Mouse (Mus musculus): ENCODE measurements around the gene Tff1. TPM values are rescaled to one million over a fixed set of nuclear protein-coding genes. Genes with fewer than 3 reads are reported as not detected.

The Tff1 gene
- total and polyA plus RNA-seq, 2 experiments from 2014 or later = not detected

- no peak for TF ChIP-seq CTCF (IDR thresholded peaks at IDR 0.05; ENCODE audit: low read depth)
- H3K36me3 ChIP-seq (ENCODE audit: insufficient read depth, low read length) = peaks cover 14% of the 10 kb centered on the region
- no peaks in the 10 kb centered on the region for H3K27me3 ChIP-seq (ENCODE audit: insufficient read depth, low read length)
- DNase-seq (ENCODE audit: low spot score) (no peak), ATAC-seq (no peak)
- H3K27ac ChIP-seq = no peak overlapping the region
- no peak overlapping the region for H3K4me2 ChIP-seq (ENCODE audit: low read depth, low read length)
- WGBS = 66% methylated on average over 6 of the region's 6 CpGs
- no peaks in the 10 kb centered on the region for H3K9me3 ChIP-seq (ENCODE audit: low read length)
- no peaks in the 10 kb centered on the region for H3K4me1 ChIP-seq (ENCODE audit: insufficient read depth, low read length)
- no peak overlapping the region for H3K9ac ChIP-seq (replicated peaks; ENCODE audit: low read length)
- no peak overlapping the region for H3K4me3 ChIP-seq (ENCODE audit: low read length)
These were observed 49.0 kb downstream of the Tff1 start for GRCm38 (mm10) chr17:31116063-31116462.

DNA sequence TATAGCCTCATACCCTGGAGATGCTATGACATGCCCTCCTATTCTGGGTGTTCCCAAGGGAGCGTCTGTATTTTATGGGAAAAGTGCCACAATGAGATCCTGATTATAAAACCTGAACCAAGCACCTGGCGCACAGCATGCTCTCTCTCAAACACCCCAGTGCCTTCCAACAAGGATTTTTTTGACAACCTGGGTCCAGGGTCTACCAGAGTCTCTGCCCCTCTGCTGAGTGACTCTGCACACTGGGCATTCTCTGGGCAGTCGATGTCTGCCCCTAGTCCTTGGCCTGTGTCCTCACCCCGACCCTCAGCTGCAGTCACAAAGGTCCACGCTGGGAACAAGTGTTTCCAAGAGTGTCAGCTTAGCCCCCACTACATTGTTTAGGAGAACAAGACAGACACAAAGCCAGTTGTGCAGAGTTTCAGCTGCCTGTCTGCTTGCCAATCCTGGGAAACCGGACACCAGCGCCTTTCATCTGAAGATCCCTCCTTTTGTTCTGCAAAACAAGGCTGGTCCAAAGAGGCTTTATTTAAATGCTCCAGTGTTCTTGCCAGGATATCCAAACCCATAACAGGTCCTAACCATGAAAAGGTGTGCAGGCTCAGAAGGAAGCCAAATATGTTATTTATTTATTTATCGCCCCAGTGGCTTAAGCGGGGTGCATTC, 51.8 kb downstream of the Tff1 start:
- Histone ChIP-seq H3K27me3 (ENCODE audit: insufficient read depth, low read length) (no peaks in the 10 kb centered on the region), H3K27ac (no peak overlapping the region), H3K4me2 (ENCODE audit: low read depth, low read length) (no peak overlapping the region), H3K9ac (replicated peaks; ENCODE audit: low read length) (no peak overlapping the region), H3K9me3 (ENCODE audit: low read length) (no peaks in the 10 kb centered on the region), H3K4me3 (ENCODE audit: low read length) (no peak overlapping the region), H3K36me3 (ENCODE audit: insufficient read depth, low read length) (peaks cover 30% of the 10 kb centered on the region), H3K4me1 (ENCODE audit: insufficient read depth, low read length) (no peaks in the 10 kb centered on the region)
- DNase-seq (ENCODE audit: low spot score) (no peak), ATAC-seq (0 out of 2 replicates have a peak, but pooled peaks have one; percentile 22)
- 30% methylated on average over 9 of the region's 9 CpGs for WGBS
- no peak for TF ChIP-seq CTCF (IDR thresholded peaks at IDR 0.05; ENCODE audit: low read depth)

Other genes starting within 250 kb of the Tff1 start
- gene Umodl1, start 210.6 kb downstream of the Tff1 start, total RNA-seq (2014; rRNA removed) = 0.14 and 0.42 TPM in 2 replicates
- 0.06 and 0.15 TPM in 2 replicates for gene Umodl1, start 210.6 kb downstream of the Tff1 start, polyA plus RNA-seq (2015; fragmentation: Nextera tagmentation; extraction: Ambion mirVana)
- 34.9 and 40.7 TPM in 2 replicates for gene Abcg1, start 107.6 kb downstream of the Tff1 start, total RNA-seq (2014; rRNA removed)
- gene Abcg1, start 107.6 kb downstream of the Tff1 start, polyA plus RNA-seq (2015; fragmentation: Nextera tagmentation; extraction: Ambion mirVana) = 17.4 and 18.9 TPM in 2 replicates
- not detected in 2 replicates for gene Tff3, start 35.6 kb downstream of the Tff1 start, total RNA-seq (2014; rRNA removed)
- gene Tff3, start 35.6 kb downstream of the Tff1 start, polyA plus RNA-seq (2015; fragmentation: Nextera tagmentation; extraction: Ambion mirVana) = 0.44 and 0.55 TPM in 2 replicates
- not detected in 2 replicates for gene Tff2, start 21.0 kb downstream of the Tff1 start, total RNA-seq (2014; rRNA removed)
- not detected in 2 replicates for gene Tff2, start 21.0 kb downstream of the Tff1 start, polyA plus RNA-seq (2015; fragmentation: Nextera tagmentation; extraction: Ambion mirVana)
- gene Tmprss3, start 33.7 kb upstream of the Tff1 start, total RNA-seq (2014; rRNA removed) = 0.10 TPM in 1 of 2 replicates, not detected in the other
- 0.14 and 0.23 TPM in 2 replicates for gene Tmprss3, start 33.7 kb upstream of the Tff1 start, polyA plus RNA-seq (2015; fragmentation: Nextera tagmentation; extraction: Ambion mirVana)
- 0.21 TPM in 1 of 2 replicates, not detected in the other for gene Ubash3a, start 42.6 kb upstream of the Tff1 start, total RNA-seq (2014; rRNA removed)
- not detected in 2 replicates for gene Ubash3a, start 42.6 kb upstream of the Tff1 start, polyA plus RNA-seq (2015; fragmentation: Nextera tagmentation; extraction: Ambion mirVana)
- 0.50 and 1.3 TPM in 2 replicates for gene Rsph1, start 112.1 kb upstream of the Tff1 start, total RNA-seq (2014; rRNA removed)
- gene Rsph1, start 112.1 kb upstream of the Tff1 start, polyA plus RNA-seq (2015; fragmentation: Nextera tagmentation; extraction: Ambion mirVana) = 8.9 TPM in 2 replicates
- 8.8 and 10.7 TPM in 2 replicates for gene Slc37a1, start 121.5 kb upstream of the Tff1 start, total RNA-seq (2014; rRNA removed)
- gene Slc37a1, start 121.5 kb upstream of the Tff1 start, polyA plus RNA-seq (2015; fragmentation: Nextera tagmentation; extraction: Ambion mirVana) = 5.7 and 6.8 TPM in 2 replicates
- 34.4 and 39.8 TPM in 2 replicates for gene Pde9a, start 220.9 kb upstream of the Tff1 start, total RNA-seq (2014; rRNA removed)
- 35.2 and 36.3 TPM in 2 replicates for gene Pde9a, start 220.9 kb upstream of the Tff1 start, polyA plus RNA-seq (2015; fragmentation: Nextera tagmentation; extraction: Ambion mirVana)

Measured in hindbrain, postnatal 0 days (tissue).